Mouse (Mus musculus) heart, postnatal 14 days (tissue): ENCODE results near the gene Gm8882. TPM values are rescaled to one million over a fixed set of nuclear protein-coding genes. Genes with fewer than 3 reads are reported as not detected.
"Not testable (repeated sequence)": the region's sequence is repeated elsewhere in the genome, so short reads cannot be mapped to it uniquely, and the experiment has no call there.

Experiments
- DNase-seq, 2 experiments: peaks; one replicate each; pipeline ENCODE4 v3.0.0; 2021 to 2022
- intact Hi-C: fragments of 180-260 bp; cut with DNase I; formaldehyde crosslinking; loops from one replicate; pipeline ENCODE4 v1.15.1; 2025
- long read RNA-seq, 2 experiments: library from polyadenylated mRNA; stranded (forward); transcript quantifications; one replicate each; pipeline ENCODE4 v2.0.0; 2021
- total RNA-seq, 2 experiments: library from RNA; stranded (reverse); gene quantifications; 2 replicates each; pipeline ENCODE4 v1.2.3; 2021

Gm8882 gene
- not detected for total RNA-seq
- long read RNA-seq, experiment 1, result 0 reads
- long read RNA-seq, experiment 2, result 0 reads

DNA sequence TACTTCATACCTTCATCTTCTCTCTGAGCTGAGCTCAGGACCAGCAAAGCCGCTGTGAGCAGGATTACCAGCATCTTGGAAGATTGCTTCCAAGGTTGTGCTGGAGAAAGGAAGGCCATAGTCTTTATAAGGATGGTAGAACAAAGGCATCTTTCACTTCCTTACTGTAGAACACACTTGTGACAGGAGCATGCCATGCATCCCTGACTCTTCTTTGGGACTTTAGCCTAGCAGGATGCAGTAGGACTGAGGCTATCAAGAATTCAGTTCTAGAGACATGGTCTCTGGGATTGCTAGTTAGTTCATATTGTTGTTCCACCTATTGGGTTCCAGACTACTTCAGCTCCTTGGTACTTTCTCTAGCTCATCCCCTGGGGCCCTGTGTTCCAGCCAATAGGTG is at the start of gene Gm8882:
Gm8882 (minus strand) TSS at position 101 of the 400 bp plus-strand sequence.
- DNase-seq, intact Hi-C loops: not testable (repeated sequence)

GRCm38 (mm10) chr6:132314657-132315056 is 49.3 kb downstream of the Gm8882 start, which contains the start of gene Prpmp5:
Prpmp5 (minus strand) TSS chr6:132314757.
- intact Hi-C loops, result not testable (repeated sequence)

More at GRCm38 (mm10) chr6:132314657-132315056, 49.3 kb downstream of the Gm8882 start, which contains the start of gene Prpmp5:
- DNase-seq, result not testable (repeated sequence)

Other genes starting within 250 kb of the Gm8882 start
- not detected for gene Prb1, start 153.6 kb downstream of the Gm8882 start, total RNA-seq
- not detected for gene Prpmp5, start 49.4 kb downstream of the Gm8882 start, total RNA-seq
- gene Prh1, start 205.7 kb upstream of the Gm8882 start, total RNA-seq, result not detected
- not detected for gene Prp2, start 231.8 kb upstream of the Gm8882 start, total RNA-seq